Mouse (Mus musculus): ENCODE data around the gene Sirt1.
"Not testable (repeated sequence)": the region's sequence is repeated elsewhere in the genome, so short reads cannot be mapped to it uniquely, and the experiment has no call there.

Sirt1 gene

DNA sequence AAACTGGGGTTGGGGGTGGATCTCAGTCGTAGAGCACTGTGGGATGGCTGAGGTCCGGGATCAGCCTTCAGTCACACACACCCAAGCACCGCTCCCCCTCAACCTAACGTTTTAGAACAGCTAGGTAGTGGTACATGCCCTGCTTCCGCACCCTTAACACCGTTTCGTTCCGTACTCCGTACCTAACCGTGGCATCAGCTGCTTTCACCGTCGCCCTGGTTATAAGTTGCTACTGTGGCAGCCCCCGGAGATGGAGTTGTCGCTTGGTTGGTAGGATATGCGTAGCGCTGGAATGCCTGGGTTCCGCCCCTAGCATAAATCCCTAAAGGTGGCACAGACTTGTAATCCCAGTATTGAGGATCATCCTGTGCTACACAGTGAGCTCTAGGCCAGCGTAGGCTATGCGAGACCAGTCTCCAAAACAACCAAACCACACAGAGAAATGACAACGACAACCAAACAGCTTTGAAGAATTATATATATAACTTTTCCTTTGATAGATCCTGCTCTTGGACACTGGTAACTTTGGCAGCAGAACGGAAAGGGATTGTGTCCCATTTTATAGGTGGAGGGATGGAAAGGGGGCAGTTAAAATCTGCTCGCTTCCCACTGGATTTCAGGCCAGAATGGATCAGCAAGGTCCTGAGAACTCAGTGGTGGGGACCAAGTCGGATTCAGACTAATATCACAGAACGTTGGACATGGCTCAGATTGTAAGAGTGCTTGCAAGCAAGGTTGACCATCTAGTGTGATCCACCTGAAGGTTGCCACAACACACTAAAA is at the start of gene Sirt1:
TSS of gene Sirt1 (minus strand) at position 207 of the 783 bp plus-strand sequence.
- DNase-seq: peak; percentile 55

DNA sequence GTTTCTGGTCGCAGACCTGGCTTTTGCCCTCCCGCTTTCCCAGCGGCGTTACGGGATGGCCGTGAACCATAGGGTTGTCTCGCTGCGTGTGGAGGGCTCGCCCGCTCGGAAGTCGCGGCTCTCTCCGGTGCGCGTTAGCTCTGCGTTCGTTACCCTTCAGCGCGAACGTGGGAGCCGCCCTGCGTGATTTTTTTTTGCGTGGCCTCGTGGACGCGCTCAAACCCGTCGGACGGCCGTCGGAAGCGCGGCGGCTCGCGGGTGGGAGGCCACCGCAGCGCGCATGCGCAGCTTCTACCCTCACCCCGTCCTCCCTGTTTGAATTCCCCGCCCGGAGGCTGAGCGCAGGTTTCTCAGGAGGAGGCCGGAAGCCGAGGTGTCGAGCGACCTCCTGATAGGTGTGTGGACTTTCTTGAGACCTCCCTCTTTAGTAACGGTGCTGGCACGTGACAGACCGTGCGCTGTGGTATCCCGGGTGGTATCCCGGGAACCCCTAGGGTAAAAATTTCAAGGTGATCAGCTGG is 48.3 kb upstream of the Sirt1 start, which contains the start of gene Ctnna3:
TSS of gene Ctnna3 (plus strand) at position 314 of the 521 bp plus-strand sequence.
- DNase-seq: peak; percentile 93

DNA sequence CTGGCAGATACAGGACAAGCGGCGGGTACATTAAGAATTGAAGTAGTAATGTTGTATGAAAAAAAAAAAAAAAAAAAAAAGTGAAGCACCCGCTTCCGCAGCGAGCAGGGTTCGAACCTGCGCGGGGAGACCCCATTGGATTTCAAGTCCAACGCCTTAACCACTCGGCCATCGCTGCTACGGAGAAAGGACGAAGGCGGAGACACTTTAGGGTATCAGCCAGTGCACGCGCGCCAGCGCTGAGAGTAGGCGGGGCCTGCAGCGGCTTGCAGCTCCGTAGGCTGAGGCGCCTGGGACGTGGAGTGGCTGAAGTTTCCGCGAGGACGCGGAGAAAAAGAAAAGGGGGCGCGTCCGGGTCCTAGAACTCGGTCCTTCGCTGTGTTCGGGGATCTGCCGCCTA is 47.9 kb upstream of the Sirt1 start:
- DNase-seq: peak; percentile 99

DNA sequence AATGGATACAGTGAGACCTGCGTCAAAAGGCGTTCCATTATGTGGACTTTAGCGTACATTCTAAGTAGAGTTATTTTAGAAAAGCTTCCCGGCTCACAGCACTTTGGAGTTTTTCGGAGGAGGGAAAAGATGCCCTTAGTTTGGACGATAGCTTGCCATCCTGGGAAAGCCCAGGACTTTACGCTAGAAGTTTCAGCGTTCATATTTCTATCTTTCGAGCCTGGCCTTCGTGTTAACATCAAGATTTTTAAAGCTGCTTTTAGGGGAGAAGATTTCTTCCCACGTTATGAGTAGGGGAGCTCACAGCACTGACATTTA is 47.5 kb upstream of the Sirt1 start:
- no peak for DNase-seq

DNA sequence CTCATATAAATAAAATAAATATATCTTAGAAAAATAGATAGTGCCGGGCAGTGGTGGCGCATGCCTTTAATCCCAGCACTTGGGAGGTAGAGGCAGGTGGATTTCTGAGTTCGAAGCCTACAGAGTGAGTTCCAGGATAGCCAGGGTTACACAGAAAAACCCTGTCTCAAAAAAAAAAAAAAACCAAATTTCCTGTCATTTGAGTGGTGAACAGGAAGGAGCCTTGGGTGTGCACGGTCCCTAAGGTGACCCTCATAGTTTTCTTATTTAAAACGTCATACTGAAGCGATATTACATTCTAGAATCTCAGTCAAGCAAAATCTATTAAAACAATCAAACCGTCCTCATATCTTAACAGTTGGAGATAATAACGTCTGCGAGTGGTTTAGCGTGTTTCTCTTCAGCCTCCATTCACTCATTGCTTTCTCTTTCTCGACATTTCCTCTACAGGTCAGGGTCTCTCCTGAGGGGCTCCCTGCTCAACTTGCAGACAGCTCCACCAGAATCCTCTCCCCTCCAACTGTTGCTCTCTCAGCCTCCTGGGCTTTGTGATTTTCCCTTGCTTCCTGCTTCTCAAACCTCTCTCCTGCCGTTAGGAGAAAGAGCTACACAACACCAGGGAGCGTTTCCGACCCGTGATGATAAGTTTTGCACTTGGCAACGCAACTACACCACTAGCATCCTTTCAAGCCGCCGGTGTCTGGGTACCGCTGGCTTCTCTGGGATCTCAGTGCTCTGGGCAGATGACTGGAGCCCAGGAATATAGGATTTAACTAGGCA is 46.9 kb upstream of the Sirt1 start:
- DNase-seq: peak; percentile 61

DNA sequence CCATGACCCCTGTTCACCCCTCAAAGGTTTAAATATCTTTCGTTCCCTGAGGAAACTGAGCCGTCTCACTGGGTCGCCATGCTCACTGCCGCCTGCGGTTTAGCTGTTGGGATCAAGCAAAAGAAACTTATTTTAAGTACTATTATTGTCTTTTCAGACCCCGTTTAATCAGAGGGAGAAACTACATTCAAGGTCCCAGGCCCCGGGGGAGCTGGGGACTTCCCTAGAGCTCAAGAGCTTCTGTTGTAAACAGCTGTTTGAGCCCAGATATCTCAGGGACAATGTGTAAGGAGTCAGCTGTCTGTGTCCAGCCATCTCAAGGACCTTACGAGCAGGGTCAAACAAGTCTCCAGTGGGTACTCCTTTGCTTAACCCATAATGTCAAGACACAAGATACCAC is 45.6 kb upstream of the Sirt1 start:
- DNase-seq: no peak

DNA sequence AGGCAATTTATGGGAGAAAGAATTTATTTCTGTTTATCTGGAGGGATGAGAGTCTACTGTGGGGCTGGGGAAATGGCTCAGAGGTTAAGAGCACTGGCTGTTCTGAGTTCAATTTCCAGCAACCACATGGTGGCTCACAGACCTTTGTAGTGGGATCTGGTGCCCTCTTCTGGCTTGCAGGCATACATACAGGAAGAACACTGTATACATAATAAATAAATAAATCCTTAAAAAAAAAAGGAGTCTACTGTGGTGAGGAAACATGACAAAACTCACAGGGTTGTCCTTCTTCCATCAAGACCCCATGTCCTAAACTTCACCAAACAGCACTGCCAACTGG is 42.9 kb upstream of the Sirt1 start:
- peak; percentile 66 for DNase-seq

DNA sequence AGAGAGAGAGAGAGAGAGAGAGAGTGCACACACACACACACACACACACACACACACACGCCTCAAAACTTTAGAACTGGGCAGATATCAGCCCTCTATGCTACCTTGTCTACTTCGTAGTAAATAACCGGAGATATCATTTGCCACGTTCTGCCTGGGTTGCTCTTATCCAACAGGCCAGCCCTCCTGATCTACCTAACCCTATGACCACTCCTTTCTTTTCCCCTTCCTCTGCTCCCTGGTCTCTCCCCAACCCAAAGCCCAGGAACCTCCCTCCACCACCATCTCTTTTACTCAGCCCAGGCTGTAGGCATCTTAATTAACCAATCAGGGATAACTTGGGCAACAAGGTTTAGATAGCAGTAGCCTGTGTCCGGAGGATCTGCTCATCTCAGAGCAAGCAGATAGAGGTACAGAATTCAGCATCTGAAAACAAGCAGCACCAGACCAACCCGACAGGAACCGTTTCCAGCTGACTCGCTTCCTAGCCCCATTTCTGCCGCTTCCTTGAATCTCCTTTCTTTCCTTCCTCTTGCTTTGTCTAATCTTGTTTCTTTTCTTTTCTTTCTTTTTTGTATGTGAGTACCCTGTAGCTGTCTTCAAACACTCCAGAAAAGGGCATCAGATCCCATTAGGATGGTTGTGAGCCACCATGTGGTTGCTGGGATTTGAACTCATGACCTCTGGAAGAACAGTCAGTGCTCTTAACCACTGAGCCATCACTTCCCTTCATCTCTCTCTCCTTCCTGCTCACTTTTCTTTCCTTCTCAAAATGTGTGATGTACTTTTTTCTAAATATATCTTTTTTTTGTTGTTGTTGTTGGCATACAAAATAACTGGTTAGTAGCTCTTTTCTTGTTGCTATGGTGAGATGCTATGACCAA is 42.3 kb upstream of the Sirt1 start:
- no peak for DNase-seq

DNA sequence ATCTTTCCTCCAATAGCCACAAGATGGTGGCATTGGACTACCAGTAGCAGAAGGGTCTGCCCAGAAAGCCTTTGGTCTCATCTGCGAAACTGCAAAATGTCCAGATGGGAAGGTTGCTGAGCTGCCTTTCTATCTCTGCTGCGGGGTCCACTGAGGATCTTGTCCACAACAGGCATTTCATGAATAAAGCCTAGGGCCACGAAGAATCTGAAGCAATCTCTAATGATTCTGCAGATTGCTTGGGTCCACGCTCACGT is 41.2 kb upstream of the Sirt1 start:
- DNase-seq: no peak

DNA sequence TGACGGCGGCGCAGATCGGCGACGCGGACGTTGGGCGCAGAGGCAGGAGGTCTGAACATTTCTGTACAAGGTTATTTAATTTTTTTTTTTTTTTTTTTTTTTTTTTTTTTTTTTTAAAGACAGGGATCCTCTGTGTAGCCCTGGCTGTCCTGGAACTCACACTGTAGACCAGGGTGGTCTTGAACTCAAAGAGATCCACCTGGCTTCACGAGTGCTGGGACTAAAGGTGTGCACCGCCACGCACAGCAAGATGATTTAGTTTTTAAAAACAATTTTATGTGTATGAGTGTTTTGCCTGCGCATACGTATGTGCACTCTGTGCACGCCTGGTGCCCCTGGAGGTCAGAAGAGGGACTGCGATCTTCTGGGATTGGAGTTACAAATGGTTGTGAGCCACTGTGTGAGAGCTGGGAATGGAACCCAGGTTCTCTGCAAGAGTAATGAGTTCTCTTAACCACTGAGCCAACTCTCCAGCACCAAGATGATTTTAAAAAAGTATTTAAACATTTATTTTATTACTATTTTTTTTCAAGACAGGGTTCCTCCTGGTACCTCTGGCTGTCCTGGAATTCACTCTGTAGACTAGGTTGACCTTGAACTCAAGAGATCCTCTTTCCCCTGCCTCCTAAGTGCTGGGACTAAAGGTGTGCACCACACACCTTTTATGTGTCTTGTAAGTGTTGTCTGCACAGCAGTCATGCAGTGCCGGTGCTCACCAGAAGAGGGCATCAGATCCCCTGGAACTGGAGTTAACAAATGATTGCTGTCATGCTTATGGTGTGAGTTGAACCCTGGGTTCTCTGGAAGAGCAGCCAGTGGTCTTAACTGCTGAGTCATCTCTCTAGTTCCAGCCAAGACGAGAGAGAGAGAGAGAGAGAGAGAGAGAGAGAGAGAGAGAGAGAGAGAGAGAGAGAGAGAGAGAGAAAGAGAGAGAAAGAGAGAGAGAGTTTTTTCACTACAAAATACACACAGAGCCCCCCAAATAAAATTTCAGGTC is 40.5 kb upstream of the Sirt1 start, which contains the start of gene Gm7075:
TSS of gene Gm7075 (minus strand) at position 51 of the 997 bp plus-strand sequence.
- peak; percentile 72 for DNase-seq

DNA sequence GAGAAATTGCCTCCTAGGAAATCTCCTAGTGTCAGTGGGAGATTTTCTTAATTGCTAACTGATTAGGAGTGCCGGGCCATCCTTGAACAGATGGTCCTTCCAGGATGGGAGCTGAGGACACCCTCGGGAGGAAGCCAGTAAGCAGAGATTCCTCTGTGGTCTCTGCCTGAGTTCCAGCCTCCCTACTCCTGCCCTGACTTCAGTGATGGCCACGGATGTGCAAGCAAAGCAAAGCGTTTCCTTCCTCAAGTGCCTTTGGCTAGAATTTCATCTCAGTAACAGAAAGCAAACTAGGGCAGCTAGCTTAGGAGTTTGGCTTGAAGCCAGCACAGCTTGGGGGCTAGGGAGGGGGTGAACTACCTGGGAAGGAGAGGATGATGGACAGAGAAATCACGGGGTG is 35.6 kb upstream of the Sirt1 start:
- no peak for DNase-seq

DNA sequence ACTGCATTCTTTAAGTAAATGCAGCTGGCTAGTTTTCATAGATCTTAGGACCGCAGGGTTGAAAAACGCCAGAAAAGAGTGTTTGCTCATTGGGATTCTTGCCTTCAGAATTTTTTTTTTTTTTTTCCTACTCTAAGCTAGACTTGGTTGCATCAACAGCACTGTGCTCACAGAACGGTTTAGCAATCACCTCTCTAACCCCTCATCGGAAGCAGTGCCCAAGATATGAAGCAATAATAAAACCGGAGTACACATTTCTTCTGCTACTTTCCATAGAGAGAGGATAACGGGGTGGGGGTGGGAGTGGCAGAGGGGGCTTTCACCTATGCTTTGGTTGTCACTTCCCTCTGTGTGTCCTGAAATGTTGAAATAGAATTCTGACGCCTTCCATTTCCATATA is 34.3 kb upstream of the Sirt1 start:
- no peak for DNase-seq

DNA sequence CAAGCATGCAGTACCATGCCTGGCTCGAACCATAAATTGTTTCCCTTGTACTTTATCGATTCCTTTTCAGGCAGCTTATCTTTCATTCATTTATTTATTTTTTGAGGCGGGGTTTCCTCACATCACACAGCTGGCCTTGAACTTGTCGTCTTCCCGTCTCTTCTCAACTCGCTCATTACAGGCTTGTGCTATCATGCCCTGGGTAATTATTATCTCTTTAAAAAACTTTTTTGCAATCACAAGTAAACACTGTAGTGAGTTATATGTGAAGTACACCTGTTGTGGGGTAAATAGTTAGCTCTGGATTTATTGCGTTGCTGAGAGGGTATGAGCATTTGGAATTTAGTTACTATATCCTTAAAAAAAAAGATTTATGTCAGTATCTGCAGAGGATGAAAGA is 33.8 kb upstream of the Sirt1 start:
- no peak for DNase-seq

DNA sequence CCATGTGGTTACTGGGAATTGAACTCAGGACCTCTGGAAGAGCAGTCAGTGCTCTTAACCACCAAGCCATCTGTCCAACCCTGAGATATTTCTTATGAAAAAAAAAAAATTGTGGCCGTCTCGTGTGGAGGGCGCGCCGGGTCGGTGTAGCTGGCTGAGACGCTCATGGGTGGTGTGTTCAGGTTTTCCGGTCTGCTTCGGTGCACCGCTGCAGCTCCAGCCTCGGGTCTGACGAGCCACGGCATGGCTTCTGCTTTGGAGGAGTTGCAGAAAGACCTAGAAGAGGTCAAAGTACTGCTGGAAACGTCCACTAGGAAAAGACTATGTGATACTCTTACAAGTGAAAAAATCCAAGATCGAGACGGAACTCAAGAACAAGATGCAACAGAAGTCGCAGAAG is 31.3 kb upstream of the Sirt1 start:
- no peak for DNase-seq

DNA sequence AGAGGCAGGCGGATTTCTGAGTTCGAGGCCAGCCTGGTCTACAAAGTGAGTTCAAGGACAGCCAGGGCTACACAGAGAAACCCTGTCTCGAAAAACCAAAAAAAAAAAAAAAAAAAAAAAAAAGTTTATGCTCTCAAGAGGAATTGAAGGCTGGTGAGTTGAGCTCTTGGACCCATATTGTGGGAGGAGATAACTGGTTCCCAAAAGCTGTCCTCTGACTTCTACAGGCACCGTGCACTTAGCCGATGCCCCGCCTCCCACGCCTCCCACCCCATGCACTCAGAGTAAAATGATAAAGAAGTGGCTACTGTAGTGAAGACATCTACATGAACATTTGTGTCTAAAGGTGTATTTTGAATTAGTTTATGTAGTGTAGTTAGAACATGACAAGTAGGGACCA is 30.2 kb upstream of the Sirt1 start:
- not testable (repeated sequence) for DNase-seq

DNA sequence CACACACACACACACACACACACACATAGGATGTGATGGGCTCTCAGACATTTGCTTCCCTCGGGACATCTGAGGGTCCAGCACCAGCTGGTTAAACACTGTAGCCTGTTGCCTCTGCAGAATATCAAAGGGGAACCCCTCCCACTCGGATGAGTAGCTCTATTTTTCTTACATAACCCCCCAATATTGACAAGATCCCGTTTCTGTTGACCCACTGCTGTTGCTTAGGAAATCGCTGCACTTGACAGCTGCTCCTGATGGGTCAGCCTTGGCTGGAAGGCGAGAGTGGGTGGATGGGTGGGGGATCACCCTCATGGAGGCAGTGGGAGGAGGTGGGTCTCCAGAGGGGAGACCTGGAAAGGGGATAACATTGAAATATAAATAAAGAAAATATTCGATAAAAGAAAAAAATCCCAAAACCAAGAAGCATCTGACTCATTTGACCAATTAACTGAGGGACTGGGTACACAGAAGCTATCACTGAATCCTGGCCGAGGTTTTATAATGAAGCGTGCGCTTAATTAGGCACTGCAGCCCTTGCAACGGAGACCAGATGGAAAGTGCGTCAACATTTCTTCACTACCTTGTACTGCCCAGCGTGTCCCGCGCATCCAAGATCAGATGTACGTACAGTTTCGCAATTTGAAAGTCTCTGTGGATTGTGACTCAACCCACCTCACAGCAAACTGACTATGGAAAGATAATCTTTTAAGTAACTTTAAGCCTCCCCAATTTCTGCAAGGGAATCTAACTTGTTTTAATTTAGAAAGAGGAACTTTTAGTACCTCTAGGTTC is 28.9 kb upstream of the Sirt1 start:
- no peak for DNase-seq

DNA sequence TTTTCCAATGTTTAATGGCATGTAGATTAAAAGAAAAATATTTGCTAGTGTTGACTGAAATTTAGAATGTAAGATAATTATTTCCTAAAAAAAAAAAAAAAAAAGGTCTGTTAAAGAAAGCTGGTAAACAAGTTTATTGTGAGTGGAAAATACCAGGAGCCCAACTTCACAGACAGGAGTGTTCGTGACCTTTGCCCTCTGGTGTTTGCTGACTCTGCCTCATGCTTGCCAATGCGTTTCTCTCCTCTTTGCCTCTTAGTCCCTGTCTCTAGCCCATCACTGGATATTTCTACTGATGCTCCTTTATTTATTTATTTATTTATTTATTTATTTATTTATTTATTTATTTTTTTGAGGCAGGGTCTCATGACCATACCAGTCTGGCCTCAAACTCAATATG is 22.1 kb upstream of the Sirt1 start:
- DNase-seq: no peak

DNA sequence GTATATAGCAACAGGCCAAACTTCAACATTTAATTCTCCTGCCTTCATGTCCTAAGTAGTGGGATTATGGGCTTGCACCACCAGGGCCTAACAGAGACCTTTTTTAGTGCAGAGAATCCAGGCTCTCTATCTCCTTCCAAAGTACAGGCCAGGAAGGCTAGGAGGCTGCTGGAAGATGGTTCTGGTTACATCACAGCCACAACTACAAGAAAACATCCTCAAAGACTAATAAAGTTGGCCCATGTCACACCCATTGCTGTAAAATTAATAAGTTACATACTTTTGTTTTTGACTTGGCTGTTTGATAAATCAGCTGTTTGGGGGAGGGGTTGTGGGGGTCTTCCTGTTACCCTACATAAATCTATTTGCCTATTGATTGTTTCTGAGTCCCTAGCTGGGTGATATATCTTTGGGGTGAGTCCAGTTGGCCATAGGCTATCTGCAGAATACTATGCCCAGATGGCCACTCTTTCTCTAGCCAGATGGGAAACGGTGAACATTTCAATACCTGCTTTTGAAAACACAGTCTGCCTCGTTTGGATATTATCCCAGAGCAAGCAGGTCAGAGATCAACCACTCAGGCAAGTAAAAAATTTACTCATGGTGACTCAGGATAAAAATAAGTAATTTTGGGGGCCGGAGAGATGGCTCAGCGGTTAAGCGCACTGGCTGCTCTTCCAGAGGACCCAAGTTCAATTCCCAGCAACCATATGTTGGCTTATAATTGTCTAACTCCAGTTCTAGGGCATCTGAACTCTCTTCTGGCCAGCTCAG is 21.4 kb upstream of the Sirt1 start:
- no peak for DNase-seq

DNA sequence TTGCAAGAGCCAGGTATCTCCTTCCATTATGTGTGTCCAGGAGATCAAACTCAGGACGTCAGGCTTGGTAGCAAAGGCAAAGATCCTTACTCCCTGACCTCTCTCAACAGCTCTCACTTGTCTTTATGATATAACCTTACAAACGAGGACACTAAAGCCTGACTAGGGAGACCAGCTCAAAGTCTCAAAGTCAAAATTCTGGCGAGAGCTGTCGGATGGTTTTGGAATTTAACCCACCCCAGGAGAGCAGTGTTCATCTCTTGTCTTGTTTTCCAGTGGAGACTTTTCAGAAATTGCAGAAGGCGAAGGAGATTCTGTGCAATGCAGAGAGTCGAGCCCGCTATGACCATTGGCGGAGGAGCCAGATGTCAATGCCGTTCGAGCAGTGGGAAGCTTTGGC is 15.5 kb upstream of the Sirt1 start:
- DNase-seq: no peak

DNA sequence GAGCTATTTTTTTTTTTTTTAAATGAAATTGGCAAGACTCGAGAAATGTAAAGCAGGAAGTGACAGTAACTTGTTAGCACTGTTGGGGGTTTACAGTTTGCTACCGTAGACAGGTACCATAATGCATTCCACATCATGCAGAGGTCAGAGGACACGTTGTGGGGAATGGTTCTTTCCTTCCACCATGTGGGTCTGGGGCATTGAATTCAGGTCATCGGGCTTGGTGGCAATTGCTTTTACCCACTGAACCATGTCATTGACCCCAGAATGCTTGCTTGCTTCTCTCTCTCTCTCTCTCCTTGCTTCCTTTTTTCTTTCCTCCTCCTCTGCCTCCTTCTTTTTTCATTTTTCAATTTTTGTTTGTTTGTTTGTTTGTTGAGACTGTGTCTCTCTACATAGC is 7.4 kb upstream of the Sirt1 start:
- DNase-seq: no peak

DNA sequence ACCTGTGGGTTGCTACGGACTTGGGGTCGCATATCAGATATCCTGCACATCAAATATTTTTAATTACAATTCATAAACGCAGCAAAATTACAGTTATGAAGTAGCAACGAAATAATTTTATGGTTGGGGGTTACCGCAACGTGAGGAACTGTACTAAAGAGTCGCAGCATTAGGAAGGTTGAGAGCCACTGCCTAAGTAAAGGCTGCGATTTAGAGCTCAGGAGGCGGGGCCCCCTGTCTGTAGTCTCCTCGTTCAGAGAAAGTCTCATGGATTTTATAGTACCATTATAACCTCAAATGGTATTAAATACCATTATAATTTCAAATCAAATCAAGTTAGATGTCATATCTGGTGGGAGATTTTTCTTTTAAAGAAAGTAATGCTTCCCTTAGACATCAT is 5.5 kb upstream of the Sirt1 start:
- no peak for DNase-seq

Data from thymus, postnatal 14 days (tissue).